Mouse (Mus musculus) splenic B cell, adult 2 months (primary cell): ENCODE measurements around the gene Lgals1.
"Not testable (repeated sequence)": the region's sequence is repeated elsewhere in the genome, so short reads cannot be mapped to it uniquely, and the experiment has no call there.

Experiments
- DNase-seq: peaks from one replicate; pipeline ENCODE4 v3.0.0-alpha.2; 2011; ENCODE audit warnings: low read depth, low spot score
- H3K27me3 ChIP-seq: 2 replicates; pipeline ENCODE4 v1.6.1; 2012; ENCODE audit warnings: mild to moderate bottlenecking, low read length, moderate library complexity, mixed read lengths; ENCODE audit not compliant: control insufficient read depth, poor library complexity, insufficient read depth, severe bottlenecking
- H3K36me3 ChIP-seq: 2 replicates; pipeline ENCODE4 v1.6.1; 2012; ENCODE audit warnings: mild to moderate bottlenecking, low read length, moderate library complexity, mixed read lengths; ENCODE audit not compliant: control insufficient read depth, poor library complexity, insufficient read depth, severe bottlenecking

Lgals1 gene

GRCm38 (mm10) chr15:78926021-78926919 lies at the start of gene Lgals1:
Lgals1 (plus strand) TSS chr15:78926725.
- DNase-seq = peak; percentile 48
- H3K27me3 ChIP-seq = no peaks in the 10 kb centered on the region
- 0 out of 2 replicates have a peak, but pooled peaks cover 2% of the 10 kb centered on the region for H3K36me3 ChIP-seq

DNA sequence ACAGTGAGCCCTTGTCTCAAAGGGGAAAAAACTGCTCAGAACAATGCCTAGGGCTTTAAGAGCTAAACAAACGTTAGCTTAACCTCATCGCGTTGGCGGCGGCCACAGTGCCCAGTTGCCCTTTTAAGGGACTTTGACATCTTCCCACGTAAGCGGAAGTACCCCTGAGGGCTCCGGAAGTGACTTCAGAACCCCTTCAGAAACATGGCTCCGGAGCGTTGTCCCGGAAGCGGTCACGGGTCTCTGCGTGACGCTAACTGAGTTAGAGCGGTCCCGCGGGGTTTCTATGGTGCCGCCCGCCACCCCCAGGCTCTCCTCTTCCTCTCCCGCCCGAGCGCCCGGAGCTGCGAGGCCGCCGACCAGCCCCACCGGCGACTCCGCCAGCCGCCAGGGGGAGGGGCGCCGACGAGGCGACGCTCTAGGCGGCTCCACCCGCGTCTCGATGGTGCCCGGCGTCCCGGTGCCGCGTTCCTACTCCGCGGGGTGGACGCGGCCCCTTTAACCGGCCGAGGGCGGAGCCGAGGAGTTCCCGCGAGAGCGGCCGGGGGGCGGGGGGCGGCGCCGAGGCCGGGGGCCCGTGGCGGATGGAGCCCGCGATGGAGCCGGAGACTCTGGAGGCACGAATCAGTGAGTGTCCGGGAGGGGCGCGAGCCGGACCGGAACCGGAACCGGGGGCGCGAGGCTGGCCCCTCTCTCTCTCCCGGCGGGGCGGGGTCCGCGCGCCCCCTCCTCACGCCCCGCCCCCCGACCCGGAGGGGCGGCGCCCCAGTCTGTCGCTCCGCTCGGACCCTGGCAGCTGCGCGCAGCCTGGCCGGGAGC lies 49.3 kb upstream of the Lgals1 start, which contains the start of gene Gga1:
TSS of gene Gga1 (plus strand) at position 200 of the 819 bp plus-strand sequence.
- DNase-seq = peak; percentile 98
- Histone ChIP-seq H3K36me3 (0 out of 2 replicates have a peak, but pooled peaks cover 2% of the 10 kb centered on the region), H3K27me3 (no peaks in the 10 kb centered on the region)

DNA sequence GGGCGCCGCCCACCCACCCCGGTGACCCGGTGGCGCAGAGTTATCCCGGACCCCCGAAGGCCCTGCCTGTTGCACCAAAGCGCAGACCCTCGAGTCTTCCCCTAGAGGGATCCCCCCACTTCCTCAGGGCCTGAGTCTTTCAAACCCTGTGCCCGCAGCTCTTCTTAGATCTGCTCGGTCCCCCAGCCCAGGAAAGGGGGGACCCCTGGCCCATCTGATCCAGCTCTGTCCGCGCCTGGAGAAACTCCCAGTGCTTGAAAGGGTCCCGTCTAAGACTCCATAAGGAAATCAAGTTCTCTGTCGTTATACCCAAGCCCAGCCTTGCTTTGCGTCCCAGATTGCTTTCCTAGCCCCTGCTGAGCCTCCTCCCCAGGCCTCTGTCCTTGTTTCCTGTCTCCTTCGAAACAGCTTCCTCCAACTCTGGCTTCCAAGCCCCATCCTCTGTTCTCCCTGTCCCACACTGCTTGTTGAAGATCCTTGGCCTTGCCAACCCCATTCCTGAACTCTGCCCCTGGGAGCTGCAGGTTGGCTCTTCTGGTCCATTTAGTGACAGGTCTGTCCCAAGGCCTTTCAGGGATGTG lies 48.6 kb upstream of the Lgals1 start:
- Histone ChIP-seq H3K27me3 (no peaks in the 10 kb centered on the region), H3K36me3 (0 out of 2 replicates have a peak, but pooled peaks cover 2% of the 10 kb centered on the region)
- DNase-seq = peak; percentile 16

DNA sequence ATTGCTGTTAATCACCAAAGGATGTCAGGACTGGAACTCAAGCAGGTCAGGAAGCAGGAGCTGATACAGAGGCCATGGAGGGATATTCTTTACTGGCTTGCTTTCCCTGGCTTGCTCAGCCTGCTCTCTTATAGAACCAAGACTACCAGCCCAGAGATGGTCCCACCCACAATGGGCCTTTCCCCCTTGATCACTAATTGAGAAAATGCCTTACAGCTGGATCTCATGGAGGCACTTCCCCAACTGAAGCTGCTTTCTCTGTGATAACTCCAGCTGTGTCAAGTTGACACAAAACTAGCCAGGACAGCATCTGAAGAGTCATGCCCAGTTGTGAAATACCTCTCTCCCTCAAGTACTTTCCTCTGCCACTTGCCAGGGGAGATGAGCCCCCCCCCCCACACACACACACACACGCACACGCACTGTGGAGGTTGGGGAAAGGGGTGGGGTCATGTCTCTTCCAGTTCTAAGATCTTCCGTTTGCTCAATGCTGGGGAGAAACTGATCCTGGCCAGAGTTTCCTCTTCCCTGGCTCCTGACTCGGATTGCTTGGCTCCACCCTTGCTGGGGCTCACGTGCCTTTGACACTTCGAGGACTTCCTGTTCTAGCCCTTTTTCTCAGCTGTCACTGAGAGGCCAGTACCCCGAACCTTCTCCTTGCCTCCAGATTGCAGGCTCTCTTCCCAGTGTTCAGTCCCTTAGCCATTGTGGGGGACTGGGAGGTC lies 47.6 kb upstream of the Lgals1 start:
- DNase-seq = peak; percentile 36

DNA sequence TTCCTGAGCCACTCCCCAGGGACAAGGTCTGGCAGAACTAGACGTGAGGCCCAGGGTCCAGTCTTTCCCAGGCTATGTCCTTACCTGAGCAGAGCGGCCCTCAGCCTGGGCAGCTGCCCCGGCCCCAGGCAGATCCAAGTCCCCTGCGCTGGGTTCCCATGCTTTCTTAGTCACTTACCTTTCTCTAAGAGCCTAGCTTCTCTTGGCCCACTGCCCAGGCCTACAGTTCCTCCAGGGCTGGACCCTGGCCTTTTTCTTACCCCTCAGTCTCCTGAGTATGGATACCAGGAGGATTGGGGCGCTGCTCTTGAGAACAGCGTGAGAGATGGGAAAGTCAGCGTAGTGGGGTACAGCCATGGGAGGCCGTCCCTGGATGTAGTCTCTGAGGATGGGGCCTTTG lies 46.1 kb upstream of the Lgals1 start:
- Histone ChIP-seq H3K36me3 (peaks cover 11% of the 10 kb centered on the region), H3K27me3 (no peaks in the 10 kb centered on the region)
- no peak for DNase-seq

More for the DNA sequence above, 47.6 kb upstream of the Lgals1 start:
- H3K36me3 ChIP-seq, H3K27me3 ChIP-seq: not testable (repeated sequence)

- no peak for DNase-seq
- no peaks in the 10 kb centered on the region for H3K27me3 ChIP-seq
- H3K36me3 ChIP-seq = peaks cover 16% of the 10 kb centered on the region
Measured at GRCm38 (mm10) chr15:78881828-78882227, 44.7 kb upstream of the Lgals1 start.

GRCm38 (mm10) chr15:78889401-78889853 lies 37.1 kb upstream of the Lgals1 start:
- Histone ChIP-seq H3K27me3 (no peaks in the 10 kb centered on the region), H3K36me3 (peaks cover 12% of the 10 kb centered on the region)
- no peak for DNase-seq

DNA sequence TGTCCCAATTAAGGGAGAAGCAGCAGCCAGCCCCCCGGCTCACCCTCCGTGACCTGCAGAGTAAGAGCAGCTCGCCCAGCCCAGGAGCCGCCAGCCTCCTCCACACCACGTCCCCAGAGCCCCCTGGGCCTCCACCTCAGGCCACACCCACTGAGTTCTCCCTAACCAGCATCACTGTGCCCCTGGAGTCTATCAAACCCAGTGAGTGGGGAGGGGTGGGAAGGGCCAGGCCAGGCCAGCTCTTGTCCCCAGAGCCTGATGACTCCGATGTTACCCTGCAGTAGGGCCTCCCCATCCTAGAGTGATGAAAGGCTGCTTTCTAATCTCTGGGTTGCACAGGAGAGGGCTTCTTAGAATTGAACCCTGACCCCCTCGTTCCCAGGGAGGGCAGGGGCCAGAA lies 34.1 kb upstream of the Lgals1 start:
- H3K27me3 ChIP-seq = no peaks in the 10 kb centered on the region
- H3K36me3 ChIP-seq = peaks cover 6% of the 10 kb centered on the region; the same call in 1 of the 2 replicates
- no peak for DNase-seq

DNA sequence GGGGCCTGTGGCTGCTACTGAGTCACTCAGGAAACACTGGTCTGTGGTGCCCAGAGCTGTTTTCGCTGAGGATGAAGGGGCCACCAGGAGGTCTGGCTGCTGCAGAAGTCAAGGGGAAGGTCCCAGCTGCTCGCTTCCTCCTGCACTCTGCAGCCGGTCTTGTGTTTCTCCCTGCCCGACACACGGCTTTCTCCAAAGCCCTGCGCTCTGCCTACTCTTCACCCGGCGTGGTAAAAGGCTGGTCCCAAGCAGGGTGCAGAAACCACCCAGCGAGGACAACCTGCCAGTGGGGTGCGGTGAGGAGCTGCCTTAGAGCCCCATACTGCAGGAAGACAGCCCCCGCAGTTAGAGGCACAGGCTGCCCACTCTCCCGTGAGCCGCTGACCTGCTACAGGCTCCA lies 31.8 kb upstream of the Lgals1 start:
- H3K36me3 ChIP-seq = peaks cover 1% of the 10 kb centered on the region; the same call in 1 of the 2 replicates
- H3K27me3 ChIP-seq = no peaks in the 10 kb centered on the region
- DNase-seq = peak; percentile 39

DNA sequence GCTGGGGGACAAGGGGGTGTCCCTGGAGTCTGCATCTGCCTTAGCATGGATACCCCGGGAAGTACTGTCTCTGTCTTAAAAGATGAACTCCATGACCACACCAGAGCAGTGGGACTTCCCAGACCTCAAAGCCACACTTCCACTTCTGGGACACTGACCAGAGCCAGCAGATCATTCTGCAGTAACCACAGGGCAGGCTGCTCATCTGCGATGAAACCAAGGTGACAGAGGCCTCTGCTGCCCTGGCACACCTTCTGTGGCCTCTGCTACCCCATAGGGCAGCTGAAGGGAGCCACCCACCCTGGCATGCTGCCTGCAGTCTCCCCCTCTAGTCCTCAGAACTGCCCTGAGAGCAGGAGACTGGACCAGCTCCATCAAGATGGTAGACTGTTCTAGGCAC lies 30.8 kb upstream of the Lgals1 start:
- Histone ChIP-seq H3K36me3 (peaks cover 1% of the 10 kb centered on the region; the same call in 1 of the 2 replicates), H3K27me3 (no peaks in the 10 kb centered on the region)
- peak; percentile 29 for DNase-seq

GRCm38 (mm10) chr15:78896149-78896548 lies 30.4 kb upstream of the Lgals1 start:
- no peak for DNase-seq

GRCm38 (mm10) chr15:78897488-78897887 lies 29.0 kb upstream of the Lgals1 start:
- DNase-seq = no peak
- H3K27me3 ChIP-seq = no peaks in the 10 kb centered on the region
- H3K36me3 ChIP-seq = no peaks in the 10 kb centered on the region

More at GRCm38 (mm10) chr15:78896149-78896548, 30.4 kb upstream of the Lgals1 start:
- Histone ChIP-seq H3K36me3 (peaks cover 1% of the 10 kb centered on the region; the same call in 1 of the 2 replicates), H3K27me3 (no peaks in the 10 kb centered on the region)

DNA sequence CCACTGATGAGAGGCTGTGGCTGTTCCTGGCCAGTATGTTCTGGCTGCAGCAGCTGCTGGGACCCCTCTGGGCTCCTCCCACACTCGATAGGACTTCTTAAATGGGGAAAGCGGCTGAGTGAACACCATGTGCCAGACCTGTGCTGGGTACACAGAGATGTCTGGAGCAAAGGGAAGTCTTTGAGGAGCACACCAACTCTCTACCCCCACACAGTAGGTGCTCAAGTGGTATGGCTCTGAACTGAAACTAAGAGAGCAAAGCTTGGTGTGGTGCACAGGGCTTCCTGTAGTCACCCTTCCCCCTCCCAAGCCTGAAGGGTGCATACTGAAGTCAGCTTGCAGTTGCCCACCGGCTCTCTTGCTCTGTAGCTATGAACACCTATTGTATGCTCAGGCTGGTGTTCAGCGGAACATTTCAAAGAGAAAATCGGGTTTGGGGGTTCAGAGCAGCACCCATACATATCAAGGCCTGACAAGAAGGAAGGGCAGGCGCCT lies 28.0 kb upstream of the Lgals1 start:
- DNase-seq = peak; percentile 50
- 0 out of 2 replicates have a peak, but pooled peaks cover 2% of the 10 kb centered on the region for H3K36me3 ChIP-seq
- H3K27me3 ChIP-seq = no peaks in the 10 kb centered on the region

- no peak for DNase-seq
- no peaks in the 10 kb centered on the region for H3K27me3 ChIP-seq
- H3K36me3 ChIP-seq = peaks cover 2% of the 10 kb centered on the region; the same call in 1 of the 2 replicates
Measured at GRCm38 (mm10) chr15:78899409-78899739, 27.2 kb upstream of the Lgals1 start, which contains the start of gene Gm49510. Gm49510 (plus strand) TSS chr15:78899667.
